Mouse (Mus musculus): ENCODE results near the gene Il17rd. TPM values are rescaled to one million over a fixed set of nuclear protein-coding genes. Genes with fewer than 3 reads are reported as not detected.

Il17rd gene
- polyA plus RNA-seq, 1 experiment from 2014 or later = 2.0 TPM

DNA sequence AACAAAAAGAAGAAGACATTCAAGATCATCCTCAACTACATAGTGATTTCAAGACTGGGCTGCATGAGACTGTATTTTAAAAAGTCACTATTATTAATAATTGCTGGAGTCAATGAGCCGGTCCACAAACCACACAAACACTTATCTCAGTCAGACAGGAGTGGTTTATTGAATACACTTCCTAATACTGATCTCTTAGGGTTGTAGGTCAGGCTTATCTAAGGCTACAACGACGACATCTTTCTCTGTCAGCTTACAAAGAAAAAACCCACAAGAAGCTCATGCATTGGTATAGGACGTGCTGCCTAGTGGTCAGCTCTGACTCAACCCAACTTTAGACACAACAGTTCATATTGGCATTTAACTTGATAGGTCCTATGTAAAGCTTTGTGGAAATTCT is 14.1 kb upstream of the Il17rd start:
- H3K4me1 ChIP-seq (replicated peaks) = 0 out of 2 replicates have a peak, but pooled peaks cover 3% of the 10 kb centered on the region
- WGBS = 90% methylated on average over 4 of the region's 4 CpGs
- ATAC-seq (ENCODE audit: low read depth) = no peak
- no peaks in the 10 kb centered on the region for H3K9me3 ChIP-seq
- no peak overlapping the region for H3K9ac ChIP-seq
- H3K27ac ChIP-seq (replicated peaks) = no peak overlapping the region
- no peaks in the 10 kb centered on the region for H3K27me3 ChIP-seq
- no peak overlapping the region for H3K4me3 ChIP-seq
- no peak overlapping the region for H3K4me2 ChIP-seq
- no peaks in the 10 kb centered on the region for H3K36me3 ChIP-seq

DNA sequence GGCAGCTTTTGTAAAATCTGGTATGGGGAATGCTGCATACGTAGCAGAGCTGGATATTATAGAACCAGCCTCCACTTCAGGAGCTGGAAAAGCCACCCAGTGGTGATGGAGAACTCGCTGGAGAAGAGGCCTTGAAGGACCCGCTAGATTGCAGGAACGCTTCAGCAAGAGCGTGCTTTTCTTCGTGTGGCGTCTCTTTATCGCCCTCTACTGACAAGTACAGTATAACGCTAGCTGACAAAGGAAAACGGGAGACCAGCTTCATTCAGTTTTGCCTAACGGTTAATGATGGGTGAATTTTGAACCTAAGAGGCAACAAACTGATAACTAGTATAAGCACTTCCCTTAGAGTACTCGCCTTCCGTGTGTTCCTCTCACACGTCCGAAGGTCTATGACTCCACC is 9.0 kb upstream of the Il17rd start:
- WGBS = 4% methylated on average over 15 of the region's 15 CpGs
- no peaks in the 10 kb centered on the region for H3K36me3 ChIP-seq
- ATAC-seq (ENCODE audit: low read depth) = peak; percentile 76

DNA sequence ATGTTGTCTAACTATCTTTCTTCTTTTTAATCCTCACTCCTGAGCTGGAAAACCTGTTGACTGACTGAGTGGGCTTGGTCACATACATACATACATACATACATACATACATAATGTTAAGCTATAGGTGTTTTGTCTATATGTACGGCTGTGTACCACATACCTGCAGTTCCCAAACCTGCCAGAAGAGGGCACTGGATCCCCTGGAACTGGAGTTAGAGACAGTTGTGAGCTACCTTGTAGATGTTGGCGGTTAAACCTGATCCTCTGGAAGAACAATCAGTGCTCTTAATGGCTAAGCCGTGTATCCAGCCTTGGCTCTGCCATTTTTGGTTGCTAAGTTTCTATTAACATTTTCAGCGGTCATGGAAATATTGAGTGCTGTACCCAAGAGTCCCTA is 7.6 kb upstream of the Il17rd start:
- 19% methylated on average over 4 of the region's 4 CpGs for WGBS
- no peak overlapping the region for H3K27ac ChIP-seq (replicated peaks)
- no peak overlapping the region for H3K9ac ChIP-seq
- no peak for ATAC-seq (ENCODE audit: low read depth)
- H3K9me3 ChIP-seq = no peaks in the 10 kb centered on the region
- H3K4me1 ChIP-seq (replicated peaks) = 0 out of 2 replicates have a peak, but pooled peaks cover 3% of the 10 kb centered on the region
- H3K27me3 ChIP-seq = no peaks in the 10 kb centered on the region
- H3K36me3 ChIP-seq = no peaks in the 10 kb centered on the region
- no peak overlapping the region for H3K4me2 ChIP-seq
- no peak overlapping the region for H3K4me3 ChIP-seq

More for the DNA sequence above, 9.0 kb upstream of the Il17rd start:
- 0 out of 2 replicates have a peak overlapping the region, but pooled peaks have one; percentile 34 for H3K9ac ChIP-seq
- peak overlapping the region; percentile 67 for H3K27ac ChIP-seq (replicated peaks)
- H3K4me2 ChIP-seq = 0 out of 2 replicates have a peak overlapping the region, but pooled peaks have one; percentile 24
- no peaks in the 10 kb centered on the region for H3K9me3 ChIP-seq
- no peak overlapping the region for H3K4me3 ChIP-seq
- H3K4me1 ChIP-seq (replicated peaks) = 0 out of 2 replicates have a peak, but pooled peaks cover 3% of the 10 kb centered on the region
- H3K27me3 ChIP-seq = no peaks in the 10 kb centered on the region

DNA sequence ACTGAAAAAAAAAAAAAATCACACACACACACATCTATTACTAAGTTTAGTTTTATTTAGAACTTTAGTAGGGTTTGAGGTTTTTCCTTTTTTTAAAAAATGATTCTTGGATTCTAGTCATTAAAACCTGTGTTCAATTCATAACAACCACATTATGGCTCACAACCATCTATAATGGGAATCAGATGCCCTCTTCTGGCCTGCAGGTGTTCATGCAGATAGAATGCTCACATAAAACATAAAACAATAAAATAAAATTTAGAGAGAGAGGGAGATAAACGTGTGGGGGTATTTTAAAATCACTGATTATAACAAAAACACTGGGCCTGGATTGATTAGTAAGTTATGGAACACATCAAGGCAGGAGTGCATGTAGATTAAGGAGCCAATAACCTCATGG is 1.2 kb upstream of the Il17rd start:
- no peaks in the 10 kb centered on the region for H3K9me3 ChIP-seq
- 74% methylated on average over 1 of the region's 1 CpGs for WGBS
- no peak overlapping the region for H3K27ac ChIP-seq (replicated peaks)
- no peak overlapping the region for H3K4me3 ChIP-seq
- H3K9ac ChIP-seq = no peak overlapping the region
- ATAC-seq (ENCODE audit: low read depth) = no peak
- peaks cover 18% of the 10 kb centered on the region for H3K4me1 ChIP-seq (replicated peaks)
- H3K4me2 ChIP-seq = no peak overlapping the region
- no peaks in the 10 kb centered on the region for H3K36me3 ChIP-seq
- peaks cover 22% of the 10 kb centered on the region for H3K27me3 ChIP-seq

DNA sequence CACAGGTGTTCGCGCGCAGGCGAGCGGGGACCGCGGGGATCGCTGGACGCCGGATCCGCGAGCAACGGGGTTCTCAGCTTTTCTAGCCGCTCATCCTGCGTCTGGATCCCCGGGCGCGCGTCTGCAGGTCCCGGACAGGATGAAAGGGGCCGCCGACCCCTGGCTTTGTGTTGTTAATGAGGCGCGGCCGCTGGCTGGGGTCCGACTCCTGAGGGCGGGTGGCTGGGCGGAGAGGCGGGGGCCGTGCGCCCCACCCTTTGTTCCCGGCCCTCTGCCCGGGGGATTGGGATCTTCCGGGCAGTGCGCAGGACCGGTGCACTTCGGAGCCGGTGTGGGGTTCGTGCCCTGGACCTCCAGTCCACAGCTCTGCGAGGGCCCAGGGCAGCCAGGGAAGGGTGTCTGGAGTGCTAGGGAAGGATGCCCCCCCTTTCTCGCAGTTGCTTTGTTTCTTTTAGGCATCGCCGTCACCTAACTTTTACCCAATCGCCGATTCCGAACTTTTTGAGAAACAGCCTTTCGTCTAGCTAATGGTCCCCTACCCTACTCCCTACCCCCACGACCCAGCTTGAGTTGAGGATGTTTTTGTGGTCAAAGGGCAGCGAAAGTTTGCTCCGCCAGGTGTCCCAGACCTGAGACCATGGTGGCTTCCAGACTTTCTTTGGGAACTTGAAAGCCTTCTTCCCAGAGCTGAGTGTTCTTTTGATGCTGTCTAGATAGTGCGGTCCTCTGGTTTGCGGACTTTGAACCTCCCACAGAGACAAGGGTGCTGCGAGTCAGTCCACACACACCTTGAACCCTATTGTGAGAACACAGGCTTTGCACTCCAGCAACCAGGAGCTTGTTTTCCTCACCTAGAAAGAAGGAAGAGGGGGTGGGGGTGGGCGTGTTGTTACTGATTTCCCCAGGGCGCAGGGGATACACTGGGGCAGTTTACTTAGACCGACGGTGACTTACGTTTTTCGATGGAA is 824 bp downstream of the Il17rd start:
- H3K27ac ChIP-seq (replicated peaks) = no peak overlapping the region; the same call in 1 of the 2 replicates
- under 1% methylated on average over 59 of the region's 59 CpGs for WGBS

DNA sequence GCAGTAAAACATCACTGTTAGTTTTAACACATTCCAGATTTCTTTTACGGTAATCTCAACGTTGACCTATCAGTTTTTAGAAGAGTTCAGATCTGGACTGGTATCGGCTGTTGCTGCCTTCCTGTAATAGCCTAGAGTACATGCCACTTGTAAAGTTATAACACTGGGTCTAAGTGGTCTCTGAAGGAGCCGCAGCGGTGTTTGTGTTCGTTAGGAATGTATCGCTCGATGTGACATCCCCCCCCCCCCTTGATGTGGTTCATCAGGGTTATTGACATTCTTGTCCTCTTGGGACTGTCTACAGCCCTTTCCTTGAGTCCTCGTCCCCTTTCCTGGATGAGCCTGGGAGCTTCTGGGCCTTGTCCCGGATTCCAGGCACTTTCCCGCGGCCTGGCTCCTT is 1.7 kb downstream of the Il17rd start:
- Histone ChIP-seq H3K36me3 (no peaks in the 10 kb centered on the region), H3K9me3 (no peaks in the 10 kb centered on the region), H3K27me3 (peaks cover 25% of the 10 kb centered on the region), H3K4me1 (replicated peaks) (peaks cover 47% of the 10 kb centered on the region), H3K27ac (replicated peaks) (no peak overlapping the region), H3K4me2 (peak overlapping the region; percentile 97), H3K9ac (no peak overlapping the region), H3K4me3 (peak overlapping the region; percentile 67)
- 7% methylated on average over 12 of the region's 12 CpGs for WGBS
- ATAC-seq (ENCODE audit: low read depth) = no peak

More for the DNA sequence above, 824 bp downstream of the Il17rd start:
- peak overlapping the region; percentile 97 for H3K4me2 ChIP-seq
- peak; percentile 54 for ATAC-seq (ENCODE audit: low read depth)
- H3K27me3 ChIP-seq = peaks cover 25% of the 10 kb centered on the region
- H3K36me3 ChIP-seq = no peaks in the 10 kb centered on the region
- H3K4me1 ChIP-seq (replicated peaks) = peaks cover 39% of the 10 kb centered on the region
- H3K4me3 ChIP-seq = peak overlapping the region; percentile 67
- H3K9me3 ChIP-seq = no peaks in the 10 kb centered on the region
- peak overlapping the region; percentile 76 for H3K9ac ChIP-seq

DNA sequence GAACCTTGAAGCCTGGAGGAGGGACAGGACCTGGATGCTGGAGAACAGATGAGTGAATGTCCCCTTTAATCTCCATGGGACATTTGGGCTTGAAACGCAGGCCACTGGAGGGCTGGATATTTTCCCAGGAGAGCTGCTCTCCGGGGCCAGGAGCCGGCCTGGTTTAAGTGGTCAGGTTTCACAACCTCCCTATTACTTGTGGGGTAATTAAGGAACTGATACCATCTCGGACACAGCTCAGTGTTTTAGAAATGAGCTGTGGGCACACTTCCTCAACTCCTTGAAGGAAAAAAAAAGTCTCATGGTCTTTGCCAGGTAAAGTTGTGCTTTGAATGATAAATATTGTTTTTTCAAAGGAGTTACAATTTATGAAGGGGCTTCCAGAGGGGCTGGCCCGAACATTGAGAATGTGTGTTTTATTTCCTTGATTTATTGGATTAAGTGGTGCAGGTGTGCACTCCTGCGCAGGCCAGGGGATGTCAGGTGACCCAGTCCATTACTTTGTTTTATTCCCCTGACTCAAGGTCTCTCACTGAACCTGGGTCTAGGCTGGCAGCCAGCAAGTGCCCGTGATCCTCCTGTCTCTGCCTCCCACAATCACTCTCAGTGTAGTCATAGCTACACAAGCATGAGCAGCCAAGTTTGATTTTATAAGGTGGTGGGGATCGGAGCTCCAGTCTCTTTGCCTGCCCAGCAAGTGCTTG is 3.7 kb downstream of the Il17rd start:
- H3K4me3 ChIP-seq = no peak overlapping the region
- no peak for ATAC-seq (ENCODE audit: low read depth)
- no peaks in the 10 kb centered on the region for H3K9me3 ChIP-seq
- no peak overlapping the region for H3K4me2 ChIP-seq
- peaks cover 57% of the 10 kb centered on the region for H3K4me1 ChIP-seq (replicated peaks)
- H3K9ac ChIP-seq = no peak overlapping the region
- H3K36me3 ChIP-seq = no peaks in the 10 kb centered on the region
- 42% methylated on average over 8 of the region's 8 CpGs for WGBS
- H3K27ac ChIP-seq (replicated peaks) = no peak overlapping the region
- H3K27me3 ChIP-seq = peaks cover 25% of the 10 kb centered on the region

DNA sequence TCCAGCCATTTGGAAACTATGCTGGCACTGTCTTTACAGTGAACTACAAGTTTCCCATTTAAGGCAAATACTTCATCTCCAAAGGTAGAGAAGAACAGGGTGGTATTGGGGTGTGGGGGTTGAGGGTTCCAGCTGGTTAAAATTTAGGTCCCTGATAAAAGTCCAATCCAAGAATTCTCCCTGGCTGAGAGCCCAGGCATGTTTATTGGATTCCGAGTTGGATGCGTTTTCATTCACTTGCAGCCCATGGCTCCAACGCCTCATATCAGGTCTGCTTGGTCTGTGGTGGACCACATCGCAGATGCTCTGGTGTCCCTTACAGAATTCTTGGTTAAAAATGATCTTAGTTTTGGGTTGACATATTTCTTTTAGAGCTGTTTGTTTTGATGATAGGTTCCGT is 4.7 kb downstream of the Il17rd start:
- WGBS = 47% methylated on average over 5 of the region's 5 CpGs

DNA sequence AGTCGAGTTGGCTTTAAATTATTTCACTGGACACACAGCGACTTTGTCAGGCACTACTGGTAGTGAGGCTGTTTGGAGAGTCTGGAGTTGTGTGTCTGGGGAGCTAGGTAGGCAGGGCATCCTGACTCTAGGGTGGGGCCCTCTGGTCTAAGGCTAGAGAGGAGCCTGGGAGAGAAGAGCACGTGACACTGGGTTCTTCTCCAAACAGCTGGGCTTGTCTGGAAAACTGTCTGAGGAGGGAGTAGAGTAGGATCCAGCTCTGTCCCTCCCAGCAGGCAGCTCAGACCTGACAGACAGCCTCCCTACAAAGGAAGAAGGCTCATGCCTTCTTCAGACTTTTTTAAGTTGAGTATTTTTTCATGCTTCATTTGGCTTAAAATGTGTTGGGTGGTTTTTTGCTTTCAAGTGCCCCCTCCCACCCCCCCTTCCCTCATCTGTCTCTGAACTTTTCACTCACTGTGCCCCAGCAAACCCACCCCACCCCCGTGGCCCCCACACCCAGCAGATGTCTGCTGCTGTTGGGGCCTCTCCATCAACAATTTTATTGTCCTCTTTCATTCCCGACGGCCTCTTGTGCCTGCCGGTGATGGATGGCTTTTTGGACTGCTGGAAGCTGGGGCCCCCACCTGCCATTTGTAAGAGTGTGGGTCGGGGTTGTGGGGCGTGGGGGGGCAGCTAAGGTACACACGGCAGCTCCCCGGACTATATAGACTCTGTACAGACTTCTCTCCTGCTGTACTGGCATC is 5.7 kb downstream of the Il17rd start:
- no peaks in the 10 kb centered on the region for H3K36me3 ChIP-seq
- WGBS = 2% methylated on average over 11 of the region's 11 CpGs
- peak overlapping the region; percentile 29; the same call in 1 of the 2 replicates for H3K27ac ChIP-seq (replicated peaks)
- peaks cover 23% of the 10 kb centered on the region for H3K27me3 ChIP-seq
- 0 out of 2 replicates have a peak overlapping the region, but pooled peaks have one; percentile 11 for H3K4me2 ChIP-seq
- H3K4me3 ChIP-seq = no peak overlapping the region
- no peaks in the 10 kb centered on the region for H3K9me3 ChIP-seq
- H3K4me1 ChIP-seq (replicated peaks) = peaks cover 74% of the 10 kb centered on the region
- ATAC-seq (ENCODE audit: low read depth) = 0 out of 2 replicates have a peak, but pooled peaks have one; percentile 9
- no peak overlapping the region for H3K9ac ChIP-seq

More for the DNA sequence above, 4.7 kb downstream of the Il17rd start:
- H3K27me3 ChIP-seq = peaks cover 25% of the 10 kb centered on the region
- peaks cover 66% of the 10 kb centered on the region for H3K4me1 ChIP-seq (replicated peaks)
- ATAC-seq (ENCODE audit: low read depth) = no peak
- no peak overlapping the region for H3K27ac ChIP-seq (replicated peaks)
- H3K4me3 ChIP-seq = no peak overlapping the region
- H3K36me3 ChIP-seq = no peaks in the 10 kb centered on the region
- H3K9me3 ChIP-seq = no peaks in the 10 kb centered on the region
- no peak overlapping the region for H3K9ac ChIP-seq
- no peak overlapping the region for H3K4me2 ChIP-seq

DNA sequence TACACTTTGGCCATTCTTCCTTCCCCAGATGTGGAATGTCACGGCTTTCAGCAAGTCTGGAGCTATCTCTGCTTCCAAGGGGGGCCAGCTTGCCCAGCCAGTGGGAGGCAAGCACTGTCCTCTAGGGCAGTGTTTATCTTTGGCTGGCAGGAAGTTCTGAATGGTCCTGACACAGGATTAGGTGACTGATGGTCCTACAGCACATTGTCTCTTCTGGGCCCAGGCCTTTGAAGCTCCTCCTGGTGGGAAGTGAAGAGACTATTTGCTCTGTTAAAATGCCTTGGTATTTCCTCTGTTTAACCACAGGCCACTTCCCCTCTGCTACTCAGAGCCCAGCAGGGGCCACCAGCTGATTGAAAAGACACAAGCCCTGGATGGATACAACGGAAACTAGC is 6.2 kb downstream of the Il17rd start:
- H3K4me2 ChIP-seq = 0 out of 2 replicates have a peak overlapping the region, but pooled peaks have one; percentile 11
- H3K27me3 ChIP-seq = peaks cover 17% of the 10 kb centered on the region
- H3K27ac ChIP-seq (replicated peaks) = peak overlapping the region; percentile 29; the same call in 1 of the 2 replicates

DNA sequence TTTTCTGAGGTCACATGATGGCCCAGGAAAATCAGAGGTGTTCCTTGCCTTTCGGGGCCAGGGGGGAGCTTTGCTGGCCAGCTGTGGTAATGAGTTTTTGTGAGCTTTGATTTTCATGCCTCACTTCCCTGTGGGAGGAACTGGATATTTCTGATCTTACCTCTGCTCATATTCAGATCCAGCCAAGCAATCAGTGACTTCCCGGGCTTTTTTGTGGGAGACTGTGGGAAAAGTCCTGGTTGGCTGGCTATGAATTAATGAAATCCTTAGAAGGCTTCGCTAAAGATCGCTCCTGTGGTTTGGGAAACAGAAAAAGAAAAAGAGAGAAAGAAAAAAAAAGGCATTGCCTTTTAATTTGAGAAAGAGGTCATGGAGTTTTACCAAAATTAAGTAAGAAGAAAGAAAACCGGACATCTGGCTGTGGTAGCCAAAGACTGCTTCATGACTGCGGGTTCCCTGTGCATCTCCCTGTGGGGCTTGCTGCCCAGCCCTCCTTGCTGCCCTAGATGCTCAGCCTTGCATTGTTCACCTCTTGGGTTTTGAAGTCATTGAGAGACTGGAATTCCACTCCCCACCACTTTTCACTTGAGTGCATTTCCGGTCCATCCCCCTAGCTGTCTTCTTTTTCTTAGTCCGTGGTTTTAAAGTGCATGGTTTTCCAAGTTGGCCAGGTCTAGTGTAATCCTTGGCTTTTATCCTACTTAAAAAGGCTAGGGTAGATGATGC is 9.7 kb downstream of the Il17rd start:
- Histone ChIP-seq H3K4me1 (replicated peaks) (peaks cover 83% of the 10 kb centered on the region), H3K27ac (replicated peaks) (no peak overlapping the region), H3K9ac (no peak overlapping the region), H3K27me3 (no peaks in the 10 kb centered on the region), H3K9me3 (no peaks in the 10 kb centered on the region), H3K4me2 (no peak overlapping the region), H3K4me3 (no peak overlapping the region), H3K36me3 (no peaks in the 10 kb centered on the region)
- 29% methylated on average over 8 of the region's 8 CpGs for WGBS
- no peak for ATAC-seq (ENCODE audit: low read depth)

More for the DNA sequence above, 6.2 kb downstream of the Il17rd start:
- no peaks in the 10 kb centered on the region for H3K36me3 ChIP-seq
- peaks cover 74% of the 10 kb centered on the region for H3K4me1 ChIP-seq (replicated peaks)
- H3K4me3 ChIP-seq = no peak overlapping the region
- WGBS = 8% methylated on average over 2 of the region's 2 CpGs
- H3K9me3 ChIP-seq = no peaks in the 10 kb centered on the region
- peak; percentile 41 for ATAC-seq (ENCODE audit: low read depth)
- H3K9ac ChIP-seq = no peak overlapping the region
